Mouse (Mus musculus) myocyte (in vitro differentiated cells): Measurements from ENCODE around the gene Snai1. TPM values are rescaled to one million over a fixed set of nuclear protein-coding genes. Genes with fewer than 3 reads are reported as not detected.

Experiments
- H3K27me3 ChIP-seq: one replicate; pipeline ENCODE4 v1.6.1; 2011; ENCODE audit not compliant: control insufficient read depth, insufficient read depth, insufficient read length
- H3K36me3 ChIP-seq: one replicate; pipeline ENCODE4 v1.6.1; 2011; ENCODE audit not compliant: control insufficient read depth, insufficient read depth
- H3K4me2 ChIP-seq: one replicate; pipeline ENCODE4 v1.6.1; 2011; ENCODE audit warnings: low read depth, control low read depth
- H3K4me3 ChIP-seq: one replicate; pipeline ENCODE4 v1.5.1; 2011; ENCODE audit warnings: mild to moderate bottlenecking, control low read depth, moderate library complexity
- H3K79me2 ChIP-seq: one replicate; pipeline ENCODE4 v1.6.1; 2011; ENCODE audit not compliant: control insufficient read depth, insufficient read depth
- H3ac ChIP-seq: one replicate; pipeline ENCODE4 v1.6.1; 2011; ENCODE audit not compliant: control insufficient read depth, insufficient read length
- CEBPB ChIP-seq: IDR thresholded peaks from 2 replicates; pipeline ENCODE4 v1.6.1; 2011; ENCODE audit warnings: mild to moderate bottlenecking, moderate library complexity; ENCODE audit not compliant: poor library complexity, insufficient read depth, severe bottlenecking
- E2F4 ChIP-seq: IDR thresholded peaks from one replicate; pipeline ENCODE4 v1.6.1; 2011; ENCODE audit warnings: mild to moderate bottlenecking, control low read depth, moderate library complexity; ENCODE audit not compliant: insufficient read depth
- MAX ChIP-seq: IDR thresholded peaks from one replicate; pipeline ENCODE4 v1.6.1; 2011; ENCODE audit warnings: low read depth, mild to moderate bottlenecking, control low read depth
- MYOD1 ChIP-seq, 3 experiments: IDR thresholded peaks; one replicate each; pipeline ENCODE4 v1.6.1; 2011; ENCODE audit warnings: control low read depth in 2 of 3, low read depth in 2 of 3, mild to moderate bottlenecking in 2 of 3, moderate library complexity in 1 of 3; ENCODE audit not compliant: insufficient read length in 2 of 3, control insufficient read depth in 1 of 3
- MYOG ChIP-seq, 3 experiments: IDR thresholded peaks; one replicate each; pipeline ENCODE4 v1.6.1; 2011; ENCODE audit warnings: control low read depth in 2 of 3, low read depth in 2 of 3, mild to moderate bottlenecking in 2 of 3; ENCODE audit not compliant: insufficient read length in 2 of 3, control insufficient read depth in 1 of 3, insufficient read depth in 1 of 3
- POLR2A ChIP-seq: IDR thresholded peaks from one replicate; pipeline ENCODE4 v1.6.1; 2011; ENCODE audit warnings: low read depth, mild to moderate bottlenecking, control low read depth, moderate library complexity; ENCODE audit not compliant: insufficient read length
- POLR2AphosphoS2 ChIP-seq: IDR thresholded peaks from one replicate; pipeline ENCODE4 v1.6.1; 2011; ENCODE audit warnings: low read depth, control low read depth; ENCODE audit not compliant: insufficient read length
- SRF ChIP-seq: IDR thresholded peaks from one replicate; pipeline ENCODE4 v1.6.1; 2011; ENCODE audit warnings: low read depth; ENCODE audit not compliant: control insufficient read depth, insufficient read length
- TCF12 ChIP-seq: IDR thresholded peaks from one replicate; pipeline ENCODE4 v1.6.1; 2011; ENCODE audit warnings: mild to moderate bottlenecking, control low read depth; ENCODE audit not compliant: poor library complexity, insufficient read depth, severe bottlenecking
- TCF3 ChIP-seq: IDR thresholded peaks from one replicate; pipeline ENCODE4 v1.6.1; 2011; ENCODE audit warnings: low read depth, control low read depth; ENCODE audit not compliant: insufficient read length
- USF1 ChIP-seq: IDR thresholded peaks from one replicate; pipeline ENCODE4 v1.6.1; 2011; ENCODE audit warnings: low read depth, mild to moderate bottlenecking, control low read depth, moderate library complexity
- polyA plus RNA-seq: library from polyadenylated mRNA; unstranded; fragments of >200 nt; fragmentation: generic; extraction: Trizol; gene quantifications from one replicate; pipeline ENCODE4 v1.2.1, GENCODE M21; 2012; ENCODE audit warnings: missing spikeins

Snai1 gene
- polyA plus RNA-seq, 1 experiment: 48.5 TPM

DNA sequence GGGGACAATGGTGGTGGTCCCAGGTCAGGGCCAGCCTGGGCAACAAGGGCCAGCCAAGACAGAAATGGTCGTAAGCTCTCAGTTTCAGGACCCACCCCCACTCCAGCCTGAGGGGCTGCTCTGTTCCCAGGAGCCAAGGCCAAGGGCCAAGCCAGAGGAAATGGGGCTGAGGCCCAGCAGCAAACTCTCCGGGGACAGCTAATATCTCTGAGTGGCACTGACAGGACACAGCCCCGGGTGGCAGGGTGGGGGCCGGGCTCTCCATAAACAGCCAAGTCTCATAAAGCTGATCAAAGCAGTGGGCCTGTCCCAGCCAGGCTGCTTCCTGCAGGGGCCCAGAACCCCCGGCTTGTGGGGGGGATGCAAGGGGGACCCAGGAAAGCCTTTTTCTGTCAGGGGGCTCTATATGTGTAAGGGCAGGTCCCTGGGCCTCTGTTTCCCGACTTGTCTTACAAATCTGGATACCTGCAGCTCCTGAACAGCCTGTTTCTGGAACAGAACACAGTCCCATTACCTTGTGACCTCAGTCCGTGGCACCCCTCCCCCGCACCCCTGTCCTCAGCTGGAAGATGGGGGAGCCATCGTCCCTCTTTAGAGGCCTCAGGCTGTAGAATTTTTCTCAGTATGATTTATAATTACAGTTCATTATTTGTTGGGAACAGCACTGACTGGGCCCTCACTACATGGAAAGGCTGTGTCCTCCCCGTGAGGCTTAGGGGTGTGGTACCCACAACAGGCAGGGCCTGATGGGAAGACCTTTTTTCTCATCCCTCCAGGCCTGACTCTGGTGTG is 45.4 kb downstream of the Snai1 start:
- no peak overlapping the region for H3K4me3 ChIP-seq
- H3K36me3 ChIP-seq: no peaks in the 10 kb centered on the region
- TF ChIP-seq MAX (no peak), MYOG (IDR thresholded peaks at IDR 0.05; ENCODE audit: control insufficient read depth in 1 of 3, insufficient read depth in 1 of 3, insufficient read length in 2 of 3, low read depth in 2 of 3) (no peak), TCF3 (no peak), CEBPB (no peak), SRF (no peak), MYOD1 (IDR thresholded peaks at IDR 0.05; ENCODE audit: control insufficient read depth in 1 of 3, insufficient read length in 2 of 3, low read depth in 2 of 3) (no peak), E2F4 (no peak), USF1 (no peak), POLR2AphosphoS2 (no peak), POLR2A (no peak)
- no peaks in the 10 kb centered on the region for H3K79me2 ChIP-seq
- no peaks in the 10 kb centered on the region for H3K27me3 ChIP-seq
- peak overlapping the region; percentile 10 for H3K4me2 ChIP-seq
- H3ac ChIP-seq: no peak overlapping the region

DNA sequence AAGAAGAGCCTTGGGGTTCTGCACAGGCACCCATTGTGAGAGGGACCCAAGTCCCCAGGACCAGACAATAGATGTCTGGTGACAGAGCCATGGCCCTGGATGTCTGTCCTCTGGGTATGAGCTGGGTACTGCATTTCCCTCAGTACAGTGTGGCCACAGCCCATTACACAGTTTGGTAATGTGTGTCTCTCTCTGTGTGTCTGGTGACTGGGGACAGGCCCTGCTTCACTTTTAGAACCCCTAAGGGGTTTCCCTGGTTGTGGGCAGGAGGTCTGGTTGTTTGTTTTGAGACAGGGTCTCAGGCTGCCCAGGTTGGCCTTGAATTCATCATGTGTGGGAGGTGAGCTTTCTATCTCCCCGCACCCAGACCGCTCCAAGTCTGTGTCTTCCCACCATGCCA is 47.3 kb downstream of the Snai1 start:
- H3ac ChIP-seq: no peak overlapping the region

DNA sequence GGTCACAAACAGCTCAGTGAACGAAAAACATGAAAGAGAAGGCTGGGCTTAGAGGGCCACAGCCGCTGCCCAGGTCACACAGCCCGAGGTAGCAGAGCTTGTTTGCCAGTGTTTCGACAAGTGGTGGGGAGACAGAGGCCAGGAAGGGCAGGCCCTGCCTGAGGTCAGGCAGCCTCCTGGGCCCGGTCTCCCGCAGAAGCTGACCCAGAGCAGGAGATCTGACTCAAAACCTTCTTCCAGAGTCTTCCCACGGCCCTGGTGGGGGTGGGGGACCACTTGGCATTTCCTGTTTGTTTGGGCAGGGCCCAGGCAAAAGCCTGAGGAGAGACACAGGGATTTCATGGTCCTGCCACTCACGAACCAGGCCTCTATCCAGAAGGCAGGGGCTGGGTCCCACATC is 48.0 kb downstream of the Snai1 start:
- no peaks in the 10 kb centered on the region for H3K27me3 ChIP-seq
- H3K36me3 ChIP-seq: no peaks in the 10 kb centered on the region
- no peak overlapping the region for H3K4me3 ChIP-seq
- H3K4me2 ChIP-seq: peak overlapping the region; percentile 15
- no peaks in the 10 kb centered on the region for H3K79me2 ChIP-seq
- TF ChIP-seq MYOD1 (IDR thresholded peaks at IDR 0.05; ENCODE audit: control insufficient read depth in 1 of 3, insufficient read length in 2 of 3, low read depth in 2 of 3): no peak
- no peak for TF ChIP-seq MAX
- no peak for TF ChIP-seq TCF12
- peak; percentile 54 for TF ChIP-seq POLR2A
- TF ChIP-seq POLR2AphosphoS2: peak; percentile 13
- H3ac ChIP-seq: no peak overlapping the region

More for the DNA sequence above, 47.3 kb downstream of the Snai1 start:
- Histone ChIP-seq H3K79me2 (no peaks in the 10 kb centered on the region), H3K36me3 (no peaks in the 10 kb centered on the region), H3K27me3 (no peaks in the 10 kb centered on the region), H3K4me3 (no peak overlapping the region), H3K4me2 (peak overlapping the region; percentile 8)
- TF ChIP-seq TCF12 (no peak), TCF3 (no peak), SRF (no peak), MYOG (IDR thresholded peaks at IDR 0.05; ENCODE audit: control insufficient read depth in 1 of 3, insufficient read depth in 1 of 3, insufficient read length in 2 of 3, low read depth in 2 of 3) (no peak), POLR2A (no peak), CEBPB (no peak)

DNA sequence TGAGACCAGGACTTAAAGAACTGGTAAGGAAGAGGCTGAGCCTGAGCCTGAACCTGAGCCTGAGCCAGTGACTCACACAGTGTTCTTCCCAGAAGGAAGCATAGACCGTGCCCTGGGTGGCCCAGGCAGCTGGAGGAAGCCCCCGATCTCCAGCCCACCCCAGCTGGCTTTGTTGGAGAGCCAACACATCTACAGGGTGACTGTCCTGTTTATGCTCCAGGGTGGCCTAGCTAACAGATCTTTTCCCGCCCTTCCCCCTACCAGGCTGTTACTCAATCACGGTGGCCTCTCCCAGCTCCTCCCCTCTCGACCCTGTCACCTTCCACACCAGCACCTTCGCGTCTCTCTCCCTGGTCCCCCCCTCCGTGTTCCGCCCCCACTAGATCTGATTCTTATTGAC is 49.0 kb downstream of the Snai1 start:
- Histone ChIP-seq H3K79me2 (no peaks in the 10 kb centered on the region), H3K27me3 (no peaks in the 10 kb centered on the region), H3K4me3 (no peak overlapping the region), H3ac (no peak overlapping the region), H3K36me3 (no peaks in the 10 kb centered on the region), H3K4me2 (no peak overlapping the region)
- TF ChIP-seq CEBPB (peak; percentile 19; the same call in 1 of the 2 replicates), MYOD1 (IDR thresholded peaks at IDR 0.05; ENCODE audit: control insufficient read depth in 1 of 3, insufficient read length in 2 of 3, low read depth in 2 of 3) (no peak)

DNA sequence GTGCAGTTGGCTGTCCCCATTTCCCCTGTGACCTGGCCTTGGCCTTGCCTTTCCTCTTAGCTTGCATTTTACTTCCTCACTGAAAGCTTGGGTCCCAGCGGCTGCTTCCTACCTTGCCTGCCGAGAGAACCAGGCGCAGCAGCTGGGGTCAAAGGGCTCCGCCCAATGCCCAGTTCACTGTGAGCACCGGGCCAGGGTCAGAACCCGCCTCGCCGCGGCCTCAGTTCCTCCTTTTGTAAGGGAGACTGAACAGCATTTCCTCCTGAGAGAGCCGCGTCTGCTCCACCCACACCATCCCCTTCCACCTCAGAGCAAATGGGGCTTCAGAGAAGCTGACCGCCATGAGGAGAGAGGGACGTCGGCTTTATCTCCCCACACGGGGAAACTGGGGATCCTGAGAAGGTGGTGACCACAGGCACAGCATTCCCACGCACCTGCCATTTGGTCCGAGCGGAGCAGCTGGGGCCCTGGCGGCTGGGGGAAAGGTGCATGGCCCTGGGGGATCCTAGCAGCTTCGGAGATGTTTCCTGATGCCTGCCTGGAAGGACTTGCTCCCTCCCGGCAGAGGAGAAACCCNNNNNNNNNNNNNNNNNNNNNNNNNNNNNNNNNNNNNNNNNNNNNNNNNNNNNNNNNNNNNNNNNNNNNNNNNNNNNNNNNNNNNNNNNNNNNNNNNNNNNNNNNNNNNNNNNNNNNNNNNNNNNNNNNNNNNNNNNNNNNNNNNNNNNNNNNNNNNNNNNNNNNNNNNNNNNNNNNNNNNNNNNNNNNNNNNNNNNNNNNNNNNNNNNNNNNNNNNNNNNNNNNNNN is 51.0 kb downstream of the Snai1 start:
- Histone ChIP-seq H3K4me2 (no peak overlapping the region), H3K36me3 (no peaks in the 10 kb centered on the region), H3ac (no peak overlapping the region), H3K79me2 (no peaks in the 10 kb centered on the region), H3K27me3 (no peaks in the 10 kb centered on the region), H3K4me3 (no peak overlapping the region)
- peak in 1 of 3 experiments; percentile 12 for TF ChIP-seq MYOG (IDR thresholded peaks at IDR 0.05; ENCODE audit: control insufficient read depth in 1 of 3, insufficient read depth in 1 of 3, insufficient read length in 2 of 3, low read depth in 2 of 3)
- peak in 1 of 3 experiments; percentile 9 for TF ChIP-seq MYOD1 (IDR thresholded peaks at IDR 0.05; ENCODE audit: control insufficient read depth in 1 of 3, insufficient read length in 2 of 3, low read depth in 2 of 3)
- TF ChIP-seq POLR2A: no peak
- no peak for TF ChIP-seq MAX

Other genes with a start within 250 kb of the Snai1 start
- gene B4galt5, start 189.0 kb upstream of the Snai1 start, polyA plus RNA-seq: 70.0 TPM
- gene Slc9a8, start 116.5 kb upstream of the Snai1 start, polyA plus RNA-seq: 26.4 TPM
- 40.9 TPM for gene Rnf114, start 45.5 kb upstream of the Snai1 start, polyA plus RNA-seq
- gene Spata2, start 45.3 kb upstream of the Snai1 start, polyA plus RNA-seq: 30.5 TPM
- 322 TPM for gene Ube2v1, start 93.9 kb downstream of the Snai1 start, polyA plus RNA-seq
- gene Gm20431, start 123.3 kb downstream of the Snai1 start, polyA plus RNA-seq: 9.2 TPM
- gene Cebpb, start 150.7 kb downstream of the Snai1 start, polyA plus RNA-seq: 74.7 TPM
- gene Tmem189, start 151.6 kb downstream of the Snai1 start, polyA plus RNA-seq: 91.9 TPM